Mouse (Mus musculus) forelimb bud, embryonic 11.5 days (tissue): Measurements from ENCODE around the gene Gm5072.
"Not testable (repeated sequence)": the region's sequence is repeated elsewhere in the genome, so short reads cannot be mapped to it uniquely, and the experiment has no call there.

ENCODE experiments used
- DNase-seq: peaks from one replicate; pipeline ENCODE4 v3.0.0-alpha.2; 2012; ENCODE audit warnings: low read depth, low spot score

Gm5072 gene

GRCm38 (mm10) chrX:91392200-91392599, at the start of gene Gm5072:
Gene Gm5072, plus strand, starts transcription at chrX:91392500.
- not testable (repeated sequence) for DNase-seq
